50 mouse cellular contexts compared by ENCODE assay signal in the genomic region with DNA sequence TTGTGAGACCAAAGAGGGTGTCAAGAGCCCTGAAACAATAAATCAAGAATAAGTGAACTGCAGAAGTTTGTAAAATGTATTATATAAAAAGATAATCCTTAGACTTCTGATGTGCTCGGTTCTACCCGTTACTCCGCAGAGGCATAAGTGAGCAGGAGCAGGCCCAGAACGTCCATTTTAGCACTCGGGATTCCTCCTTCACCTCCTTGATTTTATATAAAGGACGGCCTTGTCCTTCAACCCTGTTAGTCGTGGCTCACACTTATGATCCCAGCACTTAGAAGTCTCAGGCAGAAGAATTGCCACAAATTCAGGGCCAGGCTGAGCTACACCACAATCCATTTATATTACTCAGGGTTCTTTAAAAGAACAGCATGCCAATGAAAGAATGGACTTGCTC. TPM values are rescaled to one million over a fixed set of nuclear protein-coding genes. Genes with fewer than 3 reads are reported as not detected.
"Had no signal": no experiment of that assay in that cellular context is flagged by ENCODE, and none has a peak within 500 bp of the region (broad histone marks: within the 10 kb centered on the region; RNA-seq: fewer than 3 reads in every experiment).

No protein-coding gene starts in this region.

- H3K4me2 ChIP-seq: heart, embryonic 11.5 days; heart, embryonic 12.5 days; heart, embryonic 13.5 days; heart, embryonic 15.5 days; hindbrain, embryonic 12.5 days; hindbrain, embryonic 13.5 days; hindbrain, embryonic 14.5 days; hindbrain, embryonic 15.5 days; intestine, embryonic 15.5 days had no signal

- H3K27ac ChIP-seq: heart, embryonic 10.5 days; heart, embryonic 13.5 days; heart, embryonic 15.5 days; hindbrain, embryonic 10.5 days; hindbrain, embryonic 12.5 days; hindbrain, embryonic 13.5 days; hindbrain, embryonic 14.5 days; hindbrain, embryonic 15.5 days; hindbrain, postnatal 0 days; intestine, embryonic 15.5 days; kidney, postnatal 0 days; layer of hippocampus, adult 2 months; left cerebral cortex, adult 2 months had no signal

- DNase-seq: heart, postnatal 10 days; heart, postnatal 14 days; heart, postnatal 36 days; heart, postnatal 4 days; kidney, adult 11 months; kidney, adult 18-20 months; kidney, adult 2 months; kidney, adult 8-10 months; kidney, adult 9 months; kidney, postnatal 10 days; kidney, postnatal 14 days; kidney, postnatal 25 days; kidney, postnatal 36 days; kidney, postnatal 4 days; layer of hippocampus, adult 9-11 months; layer of hippocampus, postnatal 36 days had no signal

- H3K4me3 ChIP-seq: heart, embryonic 10.5 days; heart, embryonic 12.5 days; heart, embryonic 13.5 days; heart, embryonic 15.5 days; hindbrain, embryonic 10.5 days; hindbrain, embryonic 12.5 days; hindbrain, embryonic 13.5 days; hindbrain, embryonic 15.5 days; intestine, embryonic 15.5 days; layer of hippocampus, adult 2 months; left cerebral cortex, adult 2 months had no signal

- H3K27me3 ChIP-seq: heart, embryonic 12.5 days; heart, embryonic 13.5 days; heart, embryonic 15.5 days; hindbrain, embryonic 12.5 days; hindbrain, embryonic 13.5 days; hindbrain, embryonic 15.5 days; intestine, embryonic 15.5 days had no signal

- H3K9me3 ChIP-seq: heart, embryonic 10.5 days; heart, embryonic 12.5 days; heart, embryonic 13.5 days; heart, embryonic 15.5 days; hindbrain, embryonic 10.5 days; hindbrain, embryonic 12.5 days; hindbrain, embryonic 13.5 days; hindbrain, embryonic 15.5 days; intestine, embryonic 15.5 days had no signal

- ATAC-seq: hindbrain, embryonic 16.5 days; hindbrain, postnatal 0 days; inflammation-experienced regulatory T-cells, adult 6 months; intestine, embryonic 15.5 days; intestine, embryonic 16.5 days; intestine, postnatal 0 days had no signal

- H3K9ac ChIP-seq: heart, embryonic 12.5 days; heart, embryonic 13.5 days; heart, embryonic 15.5 days; hindbrain, embryonic 12.5 days; hindbrain, embryonic 13.5 days; hindbrain, embryonic 14.5 days; hindbrain, embryonic 15.5 days; intestine, embryonic 15.5 days had no signal

RNA-seq across cellular contexts. Expression of a gene that starts 22.5 kb away (rescaled TPM):
- total RNA-seq: heart, postnatal 10 days; heart, postnatal 14 days; heart, postnatal 25 days; heart, postnatal 36 days; heart, postnatal 4 days; hematopoietic stem cell, adult 5-6 weeks; hindbrain, postnatal 0 days; layer of hippocampus, adult 18-20 months; layer of hippocampus, adult 2 months; layer of hippocampus, adult 8-10 months; layer of hippocampus, postnatal 10 days; layer of hippocampus, postnatal 14 days; layer of hippocampus, postnatal 25 days; layer of hippocampus, postnatal 36 days; left cerebral cortex, adult 18-20 months; left cerebral cortex, adult 2 months; left cerebral cortex, adult 8-10 months had no signal
- polyA plus RNA-seq: heart, embryonic 10.5 days; heart, embryonic 11.5 days; heart, embryonic 12.5 days; heart, embryonic 13.5 days; heart, embryonic 14.5 days; heart, embryonic 15.5 days; heart, embryonic 16.5 days; heart, postnatal 0 days; hindbrain, embryonic 10.5 days; hindbrain, embryonic 11.5 days; hindbrain, embryonic 12.5 days; hindbrain, embryonic 13.5 days; hindbrain, embryonic 14.5 days; hindbrain, embryonic 15.5 days; hindbrain, embryonic 16.5 days; hindbrain, postnatal 0 days; inflammation-experienced regulatory T-cells, adult 6 months; intestine, embryonic 14.5 days; kidney, adult 2 months; kidney, embryonic 16.5 days; kidney, postnatal 0 days had no signal
